Mouse (Mus musculus) small intestine, adult 10 weeks (tissue): ENCODE results near the gene Zfp940. TPM values are rescaled to one million over a fixed set of nuclear protein-coding genes. Genes with fewer than 3 reads are reported as not detected.

Source experiments
- polyA plus RNA-seq: library from polyadenylated mRNA; stranded (reverse); fragments of 350-450 nt; fragmentation: Illumina TruSeq; extraction: RNeasy Lipid Tissue Mini Kit (QIAGEN cat#74804); gene quantifications from one replicate; pipeline ENCODE4 v1.2.3, GENCODE M21; 2014; ENCODE audit warnings: low replicate concordance

The Zfp940 gene
- polyA plus RNA-seq = 1.6 TPM

GRCm38 (mm10) chr7:29853219-29853842 lies at the start of gene Zfp940:
Zfp940 (minus strand) TSS chr7:29853669.

GRCm38 (mm10) chr7:29859532-29860517 lies 6.4 kb upstream of the Zfp940 start, which contains the start of gene Zfp420:
Zfp420 (plus strand) TSS chr7:29859979.

GRCm38 (mm10) chr7:29815910-29816429 lies 37.5 kb downstream of the Zfp940 start, which contains the start of gene Zfp790:
Zfp790 (plus strand) TSS chr7:29816114.

GRCm38 (mm10) chr7:29783871-29784551 lies 69.5 kb downstream of the Zfp940 start, which contains the start of gene Zfp30:
Zfp30 (plus strand) TSS chr7:29783998.

Other genes with a start within 250 kb of the Zfp940 start
- not detected for gene Catsperg2, start 126.6 kb downstream of the Zfp940 start, polyA plus RNA-seq
- gene Zfp84, start 85.1 kb downstream of the Zfp940 start, polyA plus RNA-seq = 8.7 TPM
- 0.45 TPM for gene Zfp30, start 69.7 kb downstream of the Zfp940 start, polyA plus RNA-seq
- gene Zfp790, start 37.6 kb downstream of the Zfp940 start, polyA plus RNA-seq = 7.2 TPM
- 12.5 TPM for gene Zfp420, start 6.3 kb upstream of the Zfp940 start, polyA plus RNA-seq
- 4.0 TPM for gene Zfp27, start 52.9 kb upstream of the Zfp940 start, polyA plus RNA-seq
- gene Zfp383, start 54.6 kb upstream of the Zfp940 start, polyA plus RNA-seq = 3.3 TPM
- gene Zfp74, start 100.4 kb upstream of the Zfp940 start, polyA plus RNA-seq = 2.9 TPM
- gene Zfp568, start 130.3 kb upstream of the Zfp940 start, polyA plus RNA-seq = 4.6 TPM
- 2.1 TPM for gene Zfp14, start 197.7 kb upstream of the Zfp940 start, polyA plus RNA-seq
- 2.3 TPM for gene Zfp82, start 219.2 kb upstream of the Zfp940 start, polyA plus RNA-seq
- gene Gm26920, start 236.7 kb upstream of the Zfp940 start, polyA plus RNA-seq = not detected
- 1.6 TPM for gene Zfp566, start 236.9 kb upstream of the Zfp940 start, polyA plus RNA-seq
- 98.7 TPM for gene Zfp260, start 241.1 kb upstream of the Zfp940 start, polyA plus RNA-seq